ENCODE assay signal across 12 mouse cellular contexts in the genomic region with DNA sequence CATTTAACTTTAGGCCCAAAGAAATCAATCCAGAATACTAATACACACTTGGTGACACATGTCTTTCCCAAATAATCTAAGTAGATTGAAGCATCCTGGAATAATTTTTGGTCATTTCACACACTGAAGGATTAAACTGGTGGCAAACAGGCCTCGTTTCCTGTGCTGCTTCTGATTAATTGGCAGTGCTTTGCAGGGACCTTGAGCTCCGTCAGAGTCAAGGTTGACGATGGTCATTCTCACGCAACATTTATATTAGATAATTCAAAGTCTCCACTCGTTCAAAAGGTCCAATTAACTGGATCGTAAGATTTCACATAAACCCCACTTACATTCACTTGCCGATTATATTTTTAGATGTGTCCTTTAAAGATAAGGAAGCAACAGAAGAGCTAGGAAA.
"Had no signal": no experiment of that assay in that cellular context is flagged by ENCODE, and none has a peak within 500 bp of the region (broad histone marks: within the 10 kb centered on the region; RNA-seq: fewer than 3 reads in every experiment).

No protein-coding gene starts in this region.

- DNase-seq: left cerebral cortex, postnatal 4 days; liver; liver, embryonic 13.5 days; liver, postnatal 0 days; lung, adult 18-20 months; lung, adult 2 months; lung, embryonic 14.5 days; lung, postnatal 10 days; lung, postnatal 14 days; lung, postnatal 36 days; lung, postnatal 4 days; midbrain, embryonic 14.5 days had no signal
